21 mouse cellular contexts compared by ENCODE assay signal in genomic region chr7:18988780-18989179, GRCm38 (mm10). TPM values are rescaled to one million over a fixed set of nuclear protein-coding genes. Genes with fewer than 3 reads are reported as not detected.
DNase-seq lines count a peak whose midpoint lies in the region; TF ChIP-seq lines count a peak whose summit lies in the region.
"Had no signal": no experiment of that assay in that cellular context is flagged by ENCODE, and none has a peak within 500 bp of the region (broad histone marks: within the 10 kb centered on the region; RNA-seq: fewer than 3 reads in every experiment).

No protein-coding gene starts in this region.

- peak; percentile 62 for DNase-seq in cerebellum, adult 11-12 months
- DNase-seq in cerebellum, adult 2 months: no peak
- peak; percentile 63 for DNase-seq in cerebellum, adult 9-10 months
- no peak for DNase-seq in cerebellum, postnatal 36 days
- DNase-seq: adrenal gland, adult 2 months; adrenal gland, postnatal 10 days; adrenal gland, postnatal 25 days; cerebellum, postnatal 14 days; embryo, embryonic 11 days; gastrocnemius, adult 2 months had no signal

- H3K27me3 ChIP-seq in cerebellum, adult 2 months (ENCODE audit: control insufficient read depth, insufficient read depth, low read length): no peaks in the 10 kb centered on the region

- H3K4me1 ChIP-seq in cerebellum, adult 2 months (ENCODE audit: control insufficient read depth, insufficient read depth, low read length): peaks cover 10% of the 10 kb centered on the region; the same call in 1 of the 2 replicates

- WGBS in cerebellum, adult 2 months: 81% methylated on average over 6 of the region's 6 CpGs

- no peak for TF ChIP-seq POLR2A in cerebellum, adult 2 months (IDR thresholded peaks at IDR 0.05; ENCODE audit: borderline replicate concordance, insufficient read depth, low read length)

- H3K27ac ChIP-seq in cerebellum, adult 2 months (ENCODE audit: insufficient read depth, low read length): no peak overlapping the region
- H3K27ac ChIP-seq: embryonic facial prominence, embryonic 13.5 days; embryonic facial prominence, embryonic 15.5 days; forebrain, embryonic 10.5 days; forebrain, embryonic 12.5 days; gastrocnemius, adult 2 months had no signal

- no peak overlapping the region for H3K4me3 ChIP-seq in cerebellum, adult 2 months (replicated peaks; ENCODE audit: insufficient read depth, low read depth, low read length)
- H3K4me3 ChIP-seq: embryonic facial prominence, embryonic 13.5 days; embryonic facial prominence, embryonic 15.5 days; erythroblast, embryonic 14.5 days; forebrain, embryonic 10.5 days; forebrain, embryonic 12.5 days; gastrocnemius, adult 2 months had no signal

- no peak for TF ChIP-seq CTCF in cerebellum, adult 2 months (IDR thresholded peaks at IDR 0.05; ENCODE audit: borderline replicate concordance, insufficient read depth, low read depth, low read length)

RNA-seq across cellular contexts. Expression of gene Nanos2, which starts 1.6 kb away (rescaled TPM):
- 2.0 and 2.7 TPM in 2 replicates for polyA plus RNA-seq in cerebellum, adult 2 months (2012; rRNA removed)
- polyA plus RNA-seq: adrenal gland, adult 2 months; C2C12; embryonic facial prominence, embryonic 11.5 days; embryonic facial prominence, embryonic 13.5 days; embryonic facial prominence, embryonic 15.5 days; erythroblast, embryonic 14.5 days had no signal

RNA-seq across cellular contexts. Expression of gene Mypop, which starts 2.3 kb away (rescaled TPM):
- polyA plus RNA-seq in cerebellum, adult 2 months (2012; rRNA removed): 52.6 and 55.3 TPM in 2 replicates

RNA-seq across cellular contexts. Expression of gene Irf2bp1, which starts 15.1 kb away (rescaled TPM):
- polyA plus RNA-seq in cerebellum, adult 2 months (2012; rRNA removed): 37.7 and 41.5 TPM in 2 replicates

RNA-seq across cellular contexts. Expression of gene Foxa3, which starts 34.6 kb away (rescaled TPM):
- not detected in 2 replicates for polyA plus RNA-seq in cerebellum, adult 2 months (2012; rRNA removed)
- polyA plus RNA-seq: brain, embryonic 14.5 days; embryonic facial prominence, embryonic 11.5 days; forebrain, embryonic 10.5 days; forebrain, embryonic 12.5 days; forebrain, embryonic 14.5 days; forebrain, embryonic 16.5 days; frontal cortex, adult 2 months had no signal

RNA-seq across cellular contexts. Expression of gene Sympk, which starts 35.4 kb away (rescaled TPM):
- polyA plus RNA-seq in cerebellum, adult 2 months (2012; rRNA removed): 112 and 113 TPM in 2 replicates

Comparison
In these comparisons a context has a peak if more than half of its experiments do, and no peak if none do; other contexts are left out.
1. DNase-seq: peak in cerebellum, adult 11-12 months (single experiment) and cerebellum, adult 9-10 months (single experiment); none in cerebellum, adult 2 months (0 of 2) and cerebellum, postnatal 36 days (0 of 2).